Mouse (Mus musculus): Measurements from ENCODE around the gene Epn2. TPM values are rescaled to one million over a fixed set of nuclear protein-coding genes. Genes with fewer than 3 reads are reported as not detected.
"Not testable (repeated sequence)": the region's sequence is repeated elsewhere in the genome, so short reads cannot be mapped to it uniquely, and the experiment has no call there.

Epn2 gene
- polyA plus RNA-seq, 2 experiments from 2014 or later: 0.33 to 0.40 TPM

- no peak for ATAC-seq
These were observed 11.2 kb upstream of the Epn2 start for GRCm38 (mm10) chr11:61590516-61591213.

- ATAC-seq: no peak
These were observed 5.9 kb upstream of the Epn2 start for GRCm38 (mm10) chr11:61585421-61585820.

- ATAC-seq: no peak
These were observed 5.3 kb upstream of the Epn2 start for GRCm38 (mm10) chr11:61584830-61585229.

- ATAC-seq: no peak
These were observed 4.6 kb upstream of the Epn2 start for GRCm38 (mm10) chr11:61584096-61584495.

GRCm38 (mm10) chr11:61582808-61583207 lies 3.3 kb upstream of the Epn2 start:
- ATAC-seq: not testable (repeated sequence)

- no peak for ATAC-seq
These were observed 443 bp upstream of the Epn2 start for GRCm38 (mm10) chr11:61579878-61580381.

GRCm38 (mm10) chr11:61578541-61578982 lies 925 bp downstream of the Epn2 start:
- no peak for ATAC-seq

- ATAC-seq: no peak
These were observed 1.5 kb downstream of the Epn2 start for GRCm38 (mm10) chr11:61577991-61578390.

- no peak for ATAC-seq
These were observed 2.1 kb downstream of the Epn2 start for GRCm38 (mm10) chr11:61577349-61577748.

GRCm38 (mm10) chr11:61573266-61573665 lies 6.2 kb downstream of the Epn2 start:
- ATAC-seq: no peak

- ATAC-seq: no peak
These were observed 8.3 kb downstream of the Epn2 start for GRCm38 (mm10) chr11:61571225-61571624.

- no peak for ATAC-seq
These were observed 9.8 kb downstream of the Epn2 start for GRCm38 (mm10) chr11:61569671-61570070.

GRCm38 (mm10) chr11:61564566-61564965 lies 14.9 kb downstream of the Epn2 start:
- no peak for ATAC-seq

GRCm38 (mm10) chr11:61563939-61564338 lies 15.5 kb downstream of the Epn2 start:
- peak; percentile 61 for ATAC-seq

- ATAC-seq: no peak
These were observed 17.1 kb downstream of the Epn2 start for GRCm38 (mm10) chr11:61562421-61562820.

GRCm38 (mm10) chr11:61559572-61559971 lies 19.9 kb downstream of the Epn2 start:
- ATAC-seq: no peak

GRCm38 (mm10) chr11:61553015-61553754 lies 26.3 kb downstream of the Epn2 start:
- no peak for ATAC-seq

- ATAC-seq: no peak
These were observed 28.9 kb downstream of the Epn2 start for GRCm38 (mm10) chr11:61550631-61551030.

- no peak for ATAC-seq
These were observed 31.8 kb downstream of the Epn2 start for GRCm38 (mm10) chr11:61547710-61548109.

- ATAC-seq: no peak
These were observed 33.0 kb downstream of the Epn2 start for GRCm38 (mm10) chr11:61546452-61546851.

- ATAC-seq: no peak
These were observed 33.9 kb downstream of the Epn2 start for GRCm38 (mm10) chr11:61545586-61545985.

GRCm38 (mm10) chr11:61541106-61541505 lies 38.4 kb downstream of the Epn2 start:
- ATAC-seq: no peak

- no peak for ATAC-seq
These were observed 38.8 kb downstream of the Epn2 start for GRCm38 (mm10) chr11:61540642-61541041.

- ATAC-seq: no peak
These were observed 42.1 kb downstream of the Epn2 start for GRCm38 (mm10) chr11:61537362-61537761.
